20 mouse cellular contexts compared by ENCODE assay signal in genomic region chr8:112308354-112308753, GRCm38 (mm10).
"Had no signal": no experiment of that assay in that cellular context is flagged by ENCODE, and none has a peak within 500 bp of the region (broad histone marks: within the 10 kb centered on the region; RNA-seq: fewer than 3 reads in every experiment).

No protein-coding gene starts in this region.

- DNase-seq: kidney, adult 8-10 months; kidney, postnatal 10 days; kidney, postnatal 36 days; layer of hippocampus, postnatal 36 days; liver, embryonic 13.5 days; lung, adult 2 months; lung, postnatal 14 days; lung, postnatal 4 days; right cerebral cortex, adult 18-20 months; right cerebral cortex, postnatal 14 days; right cerebral cortex, postnatal 4 days; thymus, adult 2 months; thymus, postnatal 14 days; thymus, postnatal 4 days had no signal

- H3K27me3 ChIP-seq: kidney, embryonic 15.5 days; liver, embryonic 13.5 days; midbrain, embryonic 12.5 days; neural tube, embryonic 12.5 days; neural tube, embryonic 15.5 days had no signal

- H3K9me3 ChIP-seq: kidney, embryonic 15.5 days; midbrain, embryonic 12.5 days; neural tube, embryonic 12.5 days; neural tube, embryonic 15.5 days had no signal

- H3K27ac ChIP-seq: kidney, embryonic 15.5 days; left cerebral cortex, adult 2 months; liver, embryonic 13.5 days; midbrain, embryonic 12.5 days; neural tube, embryonic 12.5 days; neural tube, embryonic 15.5 days; stomach, postnatal 0 days had no signal

- H3K4me1 ChIP-seq: kidney, embryonic 15.5 days; liver, embryonic 13.5 days; midbrain, embryonic 12.5 days; neural tube, embryonic 12.5 days; neural tube, embryonic 15.5 days had no signal

- H3K9ac ChIP-seq: kidney, embryonic 15.5 days; liver, embryonic 13.5 days; midbrain, embryonic 12.5 days; neural tube, embryonic 12.5 days; neural tube, embryonic 15.5 days had no signal

- H3K36me3 ChIP-seq: kidney, embryonic 15.5 days; liver, embryonic 13.5 days; midbrain, embryonic 12.5 days; neural tube, embryonic 12.5 days; neural tube, embryonic 15.5 days had no signal

- H3K4me3 ChIP-seq: kidney, embryonic 15.5 days; left cerebral cortex, adult 2 months; liver, embryonic 13.5 days; midbrain, embryonic 12.5 days; neural tube, embryonic 12.5 days; neural tube, embryonic 15.5 days had no signal

- H3K4me2 ChIP-seq: kidney, embryonic 15.5 days; liver, embryonic 13.5 days; midbrain, embryonic 12.5 days; neural tube, embryonic 12.5 days; neural tube, embryonic 15.5 days had no signal
